Mouse (Mus musculus): ENCODE results near the gene Rab3ip. TPM values are rescaled to one million over a fixed set of nuclear protein-coding genes. Genes with fewer than 3 reads are reported as not detected.

The Rab3ip gene
- polyA plus RNA-seq, 1 experiment = 10.7 TPM

GRCm38 (mm10) chr10:116890587-116890986, 60.0 kb downstream of the Rab3ip start:
- no peak overlapping the region for H3K4me3 ChIP-seq (replicated peaks; ENCODE audit: control insufficient read depth, low read depth, low read length)
- TF ChIP-seq CTCF (IDR thresholded peaks at IDR 0.05; ENCODE audit: control insufficient read depth, insufficient read depth, low read length) (no peak), POLR2A (IDR thresholded peaks at IDR 0.05; ENCODE audit: borderline replicate concordance, control insufficient read depth, low read depth, low read length) (no peak)
- WGBS = 78% methylated on average over 5 of the region's 5 CpGs
- H3K4me1 ChIP-seq (ENCODE audit: control insufficient read depth, insufficient read depth, low read length) = no peaks in the 10 kb centered on the region
- H3K27ac ChIP-seq (ENCODE audit: control insufficient read depth, insufficient read depth, low read depth, low read length, poor library complexity) = no peak overlapping the region

GRCm38 (mm10) chr10:116884552-116884951, 66.0 kb downstream of the Rab3ip start:
- H3K4me1 ChIP-seq (ENCODE audit: control insufficient read depth, insufficient read depth, low read length) = no peaks in the 10 kb centered on the region
- TF ChIP-seq POLR2A (IDR thresholded peaks at IDR 0.05; ENCODE audit: borderline replicate concordance, control insufficient read depth, low read depth, low read length) (no peak), CTCF (IDR thresholded peaks at IDR 0.05; ENCODE audit: control insufficient read depth, insufficient read depth, low read length) (no peak)
- H3K27ac ChIP-seq (ENCODE audit: control insufficient read depth, insufficient read depth, low read depth, low read length, poor library complexity) = no peak overlapping the region
- no peak overlapping the region for H3K4me3 ChIP-seq (replicated peaks; ENCODE audit: control insufficient read depth, low read depth, low read length)
- WGBS = 72% methylated on average over 3 of the region's 3 CpGs

GRCm38 (mm10) chr10:116883531-116883930, 67.0 kb downstream of the Rab3ip start:
- Histone ChIP-seq H3K4me3 (replicated peaks; ENCODE audit: control insufficient read depth, low read depth, low read length) (no peak overlapping the region), H3K27ac (ENCODE audit: control insufficient read depth, insufficient read depth, low read depth, low read length, poor library complexity) (no peak overlapping the region), H3K4me1 (ENCODE audit: control insufficient read depth, insufficient read depth, low read length) (no peaks in the 10 kb centered on the region)
- no peak for TF ChIP-seq POLR2A (IDR thresholded peaks at IDR 0.05; ENCODE audit: borderline replicate concordance, control insufficient read depth, low read depth, low read length)
- TF ChIP-seq CTCF (IDR thresholded peaks at IDR 0.05; ENCODE audit: control insufficient read depth, insufficient read depth, low read length) = no peak
- WGBS = 75% methylated on average over 5 of the region's 5 CpGs

- no peak overlapping the region for H3K4me3 ChIP-seq (replicated peaks; ENCODE audit: control insufficient read depth, low read depth, low read length)
- TF ChIP-seq CTCF (IDR thresholded peaks at IDR 0.05; ENCODE audit: control insufficient read depth, insufficient read depth, low read length) = no peak
- no peak for TF ChIP-seq POLR2A (IDR thresholded peaks at IDR 0.05; ENCODE audit: borderline replicate concordance, control insufficient read depth, low read depth, low read length)
- 81% methylated on average over 4 of the region's 4 CpGs for WGBS
- no peak overlapping the region for H3K27ac ChIP-seq (ENCODE audit: control insufficient read depth, insufficient read depth, low read depth, low read length, poor library complexity)
- no peaks in the 10 kb centered on the region for H3K4me1 ChIP-seq (ENCODE audit: control insufficient read depth, insufficient read depth, low read length)
These were observed 73.1 kb downstream of the Rab3ip start for GRCm38 (mm10) chr10:116877436-116877835.

GRCm38 (mm10) chr10:116874490-116874889, 76.1 kb downstream of the Rab3ip start:
- Histone ChIP-seq H3K4me1 (ENCODE audit: control insufficient read depth, insufficient read depth, low read length) (no peaks in the 10 kb centered on the region), H3K27ac (ENCODE audit: control insufficient read depth, insufficient read depth, low read depth, low read length, poor library complexity) (no peak overlapping the region), H3K4me3 (replicated peaks; ENCODE audit: control insufficient read depth, low read depth, low read length) (no peak overlapping the region)
- TF ChIP-seq CTCF (IDR thresholded peaks at IDR 0.05; ENCODE audit: control insufficient read depth, insufficient read depth, low read length) (no peak), POLR2A (IDR thresholded peaks at IDR 0.05; ENCODE audit: borderline replicate concordance, control insufficient read depth, low read depth, low read length) (no peak)
- 79% methylated on average over 9 of the region's 9 CpGs for WGBS

GRCm38 (mm10) chr10:116872016-116872410, 78.6 kb downstream of the Rab3ip start:
- TF ChIP-seq CTCF (IDR thresholded peaks at IDR 0.05; ENCODE audit: control insufficient read depth, insufficient read depth, low read length) = no peak
- H3K27ac ChIP-seq (ENCODE audit: control insufficient read depth, insufficient read depth, low read depth, low read length, poor library complexity) = no peak overlapping the region
- 83% methylated on average over 14 of the region's 14 CpGs for WGBS

GRCm38 (mm10) chr10:116871329-116872015, 79.1 kb downstream of the Rab3ip start:
- H3K27ac ChIP-seq (ENCODE audit: control insufficient read depth, insufficient read depth, low read depth, low read length, poor library complexity) = no peak overlapping the region
- no peak for TF ChIP-seq CTCF (IDR thresholded peaks at IDR 0.05; ENCODE audit: control insufficient read depth, insufficient read depth, low read length)
- no peak for TF ChIP-seq POLR2A (IDR thresholded peaks at IDR 0.05; ENCODE audit: borderline replicate concordance, control insufficient read depth, low read depth, low read length)
- WGBS = 86% methylated on average over 12 of the region's 12 CpGs
- no peaks in the 10 kb centered on the region for H3K4me1 ChIP-seq (ENCODE audit: control insufficient read depth, insufficient read depth, low read length)
- H3K4me3 ChIP-seq (replicated peaks; ENCODE audit: control insufficient read depth, low read depth, low read length) = no peak overlapping the region

More at GRCm38 (mm10) chr10:116872016-116872410, 78.6 kb downstream of the Rab3ip start:
- no peaks in the 10 kb centered on the region for H3K4me1 ChIP-seq (ENCODE audit: control insufficient read depth, insufficient read depth, low read length)
- H3K4me3 ChIP-seq (replicated peaks; ENCODE audit: control insufficient read depth, low read depth, low read length) = no peak overlapping the region

- no peak overlapping the region for H3K4me3 ChIP-seq (replicated peaks; ENCODE audit: control insufficient read depth, low read depth, low read length)
- 78% methylated on average over 6 of the region's 6 CpGs for WGBS
- H3K27ac ChIP-seq (ENCODE audit: control insufficient read depth, insufficient read depth, low read depth, low read length, poor library complexity) = no peak overlapping the region
- TF ChIP-seq CTCF (IDR thresholded peaks at IDR 0.05; ENCODE audit: control insufficient read depth, insufficient read depth, low read length) (no peak), POLR2A (IDR thresholded peaks at IDR 0.05; ENCODE audit: borderline replicate concordance, control insufficient read depth, low read depth, low read length) (no peak)
- no peaks in the 10 kb centered on the region for H3K4me1 ChIP-seq (ENCODE audit: control insufficient read depth, insufficient read depth, low read length)
These were observed 79.8 kb downstream of the Rab3ip start for GRCm38 (mm10) chr10:116870819-116871218.

Other genes with a start within 250 kb of the Rab3ip start
- gene Myrfl, start 53.9 kb downstream of the Rab3ip start, polyA plus RNA-seq (2011; ENCODE audit: insufficient read depth, insufficient read length, low replicate concordance, missing spikeins) = not detected in 2 replicates
- not detected in 2 replicates for gene Gm10271, start 21.8 kb upstream of the Rab3ip start, polyA plus RNA-seq (2011; ENCODE audit: insufficient read depth, insufficient read length, low replicate concordance, missing spikeins)
- not detected in 2 replicates for gene Best3, start 35.5 kb upstream of the Rab3ip start, polyA plus RNA-seq (2011; ENCODE audit: insufficient read depth, insufficient read length, low replicate concordance, missing spikeins)
- gene Lrrc10, start 94.6 kb upstream of the Rab3ip start, polyA plus RNA-seq (2011; ENCODE audit: insufficient read depth, insufficient read length, low replicate concordance, missing spikeins) = not detected in 2 replicates
- gene Cct2, start 113.0 kb upstream of the Rab3ip start, polyA plus RNA-seq (2011; ENCODE audit: insufficient read depth, insufficient read length, low replicate concordance, missing spikeins) = 70.5 and 126 TPM in 2 replicates
- gene Frs2, start 197.8 kb upstream of the Rab3ip start, polyA plus RNA-seq (2011; ENCODE audit: insufficient read depth, insufficient read length, low replicate concordance, missing spikeins) = 7.0 and 8.8 TPM in 2 replicates